Mouse (Mus musculus) ES-E14 (cell line): ENCODE measurements around the gene Vangl1.

Experiments
- HCFC1 ChIP-seq: IDR thresholded peaks from 2 replicates; pipeline ENCODE4 v1.6.1; 2012; ENCODE audit warnings: low read length, inconsistent platforms, borderline replicate concordance; ENCODE audit not compliant: insufficient read depth
- MAFK ChIP-seq: IDR thresholded peaks from 2 replicates; pipeline ENCODE4 v1.6.1; 2014; ENCODE audit warnings: mild to moderate bottlenecking, low read depth, low read length, inconsistent platforms; ENCODE audit not compliant: insufficient read depth
- ZC3H11A ChIP-seq: IDR thresholded peaks from 2 replicates; pipeline ENCODE4 v1.6.1; 2012; ENCODE audit warnings: low read depth, mild to moderate bottlenecking, inconsistent platforms, low read length, borderline replicate concordance

DNA sequence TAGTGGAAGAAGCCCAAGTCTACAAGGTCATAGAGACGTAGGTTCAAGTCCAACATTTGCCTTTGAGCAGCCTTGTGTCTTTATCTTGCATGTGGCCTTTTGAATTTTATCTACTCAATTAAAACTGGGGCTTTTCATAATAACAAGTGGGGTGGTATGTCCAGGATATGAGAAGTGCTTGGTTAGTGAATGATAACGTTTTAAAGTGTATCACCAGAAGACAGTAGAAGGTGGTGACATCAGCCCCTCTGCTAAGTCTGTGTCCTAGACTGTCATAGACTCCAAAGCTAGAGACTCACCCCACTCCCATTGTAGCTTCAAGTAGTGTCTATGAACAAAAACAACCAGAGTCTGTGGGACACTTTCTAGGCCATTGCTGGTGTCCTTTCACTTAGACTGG lies 76.3 kb downstream of the Vangl1 start:
- no peak for TF ChIP-seq MAFK
- no peak for TF ChIP-seq HCFC1
- TF ChIP-seq ZC3H11A = no peak
